Mouse (Mus musculus) erythroblast, embryonic 14.5 days (primary cell): ENCODE results near the gene Snx5.

ENCODE experiments used
- GATA1 ChIP-seq: IDR thresholded peaks from 2 replicates; pipeline ENCODE4 v1.6.1; 2012; ENCODE audit warnings: low read length, inconsistent platforms, mixed read lengths
- TAL1 ChIP-seq: IDR thresholded peaks from 3 replicates; pipeline ENCODE4 v1.6.1; 2012; ENCODE audit warnings: low read length, inconsistent platforms, mixed read lengths

DNA sequence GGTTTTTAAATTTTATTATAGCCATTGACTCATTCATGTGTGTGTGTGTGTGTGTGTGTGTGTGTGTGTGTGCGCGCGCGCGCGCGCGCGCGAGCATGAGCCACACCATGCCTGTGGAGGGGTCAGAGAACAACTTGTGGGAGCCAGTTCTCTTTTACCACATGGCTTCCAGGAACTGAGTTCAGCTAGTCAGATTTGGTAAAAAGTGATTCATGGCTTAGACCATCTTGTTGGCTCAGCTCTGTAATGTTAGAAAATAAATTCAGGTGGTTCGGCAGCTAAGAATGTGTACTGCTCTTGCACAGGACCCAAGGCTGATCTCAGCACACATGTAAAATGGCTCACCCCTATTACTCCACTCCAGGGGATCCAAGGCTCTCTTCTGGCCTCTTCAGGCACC, 30.4 kb upstream of the Snx5 start:
- TF ChIP-seq GATA1, result no peak
- TF ChIP-seq TAL1, result no peak
